Mouse (Mus musculus) liver, adult 2 months (tissue): ENCODE measurements around the gene Dag1. TPM values are rescaled to one million over a fixed set of nuclear protein-coding genes. Genes with fewer than 3 reads are reported as not detected.

ENCODE experiments used
- DNase-seq: peaks from one replicate; pipeline ENCODE4 v3.0.0-alpha.2; 2011; ENCODE audit warnings: low read depth, low spot score; ENCODE audit errors: extremely low read depth
- H3K27ac ChIP-seq: fragments of 200-500 bp; replicated peaks from 2 replicates; pipeline ENCODE4 v1.5.1; 2012; ENCODE audit warnings: low read depth, mild to moderate bottlenecking, control low read depth, inconsistent platforms, low read length; ENCODE audit not compliant: insufficient read depth
- H3K27me3 ChIP-seq: fragments of 200-500 bp; 2 replicates; pipeline ENCODE4 v1.6.1; 2012; ENCODE audit warnings: mild to moderate bottlenecking, moderate library complexity, low read length, inconsistent platforms; ENCODE audit not compliant: control insufficient read depth, insufficient read depth
- H3K36me3 ChIP-seq: fragments of 200-500 bp; 2 replicates; pipeline ENCODE4 v1.6.1; 2012; ENCODE audit warnings: low read length, inconsistent platforms; ENCODE audit not compliant: control insufficient read depth, insufficient read depth
- H3K4me1 ChIP-seq: fragments of 200-500 bp; 2 replicates; pipeline ENCODE4 v1.6.1; 2011; ENCODE audit warnings: low read length; ENCODE audit not compliant: control insufficient read depth, insufficient read depth
- H3K4me3 ChIP-seq: fragments of 200-500 bp; 2 replicates; pipeline ENCODE4 v1.5.1; 2011; ENCODE audit warnings: low read depth, mild to moderate bottlenecking, control low read depth, low read length, moderate library complexity; ENCODE audit not compliant: insufficient read depth
- H3K79me2 ChIP-seq: fragments of 200-500 bp; 2 replicates; pipeline ENCODE4 v1.6.1; 2012; ENCODE audit warnings: inconsistent platforms, mild to moderate bottlenecking, low read length, moderate library complexity; ENCODE audit not compliant: control insufficient read depth, insufficient read depth
- H3K9ac ChIP-seq: fragments of 200-500 bp; 2 replicates; pipeline ENCODE4 v1.6.1; 2012; ENCODE audit warnings: low read depth, mild to moderate bottlenecking, control low read depth, inconsistent platforms, low read length
- CTCF ChIP-seq: fragments of 200-500 bp; IDR thresholded peaks from 2 replicates; pipeline ENCODE4 v1.5.1; 2011; ENCODE audit warnings: low read depth, low read length, control low read depth
- POLR2A ChIP-seq: fragments of 200-500 bp; IDR thresholded peaks from 2 replicates; pipeline ENCODE4 v1.6.1; 2011; ENCODE audit warnings: low read length, control low read depth; ENCODE audit not compliant: insufficient read depth; ENCODE audit errors: extremely low read depth
- WGBS: fragments of 180-500 bp; shearing (Covaris S2); methylation state at CpG from one replicate; pipeline ENCODE4 v1.1.7; 2018; 5-methylcytosine and 5-hydroxymethylcytosine counted together
- polyA plus RNA-seq: library from polyadenylated mRNA; depleted of rRNA; stranded (reverse); fragments of >200 nt; gene quantifications from 2 replicates; pipeline ENCODE4 v1.2.3, GENCODE M21; 2012
- total RNA-seq: library from RNA; depleted of rRNA; stranded (reverse); fragments of >200 nt; gene quantifications from 2 replicates; pipeline ENCODE4 v1.2.3, GENCODE M21; 2014

The Dag1 gene
- total and polyA plus RNA-seq, 2 experiments: 20.7 to 24.9 TPM

DNA sequence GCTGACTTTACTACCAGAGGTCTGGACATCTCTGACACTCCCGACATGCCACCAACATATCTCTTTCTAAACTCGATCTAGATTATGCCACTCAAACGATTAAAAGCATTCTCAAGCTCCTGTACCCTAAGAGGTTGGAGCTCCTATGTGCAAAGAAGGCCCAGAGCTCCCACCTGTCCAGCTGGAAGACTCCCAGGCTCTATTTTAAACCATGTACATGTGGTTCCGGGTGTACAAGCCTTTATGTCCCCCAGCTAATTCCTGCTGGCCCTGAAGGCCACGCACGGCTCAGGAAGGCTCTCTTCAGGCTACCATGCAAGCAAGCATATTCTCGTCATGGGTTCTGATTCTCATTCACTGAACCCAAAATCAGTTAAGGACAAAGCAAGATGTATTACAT, 1.9 kb downstream of the Dag1 start:
- H3K36me3 ChIP-seq: no peaks in the 10 kb centered on the region
- peaks cover 14% of the 10 kb centered on the region for H3K4me1 ChIP-seq
- no peak overlapping the region for H3K27ac ChIP-seq
- no peak for DNase-seq
- no peak overlapping the region for H3K4me3 ChIP-seq
- WGBS: 61% methylated on average over 7 of the region's 7 CpGs
- H3K9ac ChIP-seq: no peak overlapping the region; the same call in 1 of the 2 replicates
- no peak for TF ChIP-seq CTCF
- TF ChIP-seq POLR2A: no peak
- H3K27me3 ChIP-seq: no peaks in the 10 kb centered on the region
- H3K79me2 ChIP-seq: peaks cover 40% of the 10 kb centered on the region

DNA sequence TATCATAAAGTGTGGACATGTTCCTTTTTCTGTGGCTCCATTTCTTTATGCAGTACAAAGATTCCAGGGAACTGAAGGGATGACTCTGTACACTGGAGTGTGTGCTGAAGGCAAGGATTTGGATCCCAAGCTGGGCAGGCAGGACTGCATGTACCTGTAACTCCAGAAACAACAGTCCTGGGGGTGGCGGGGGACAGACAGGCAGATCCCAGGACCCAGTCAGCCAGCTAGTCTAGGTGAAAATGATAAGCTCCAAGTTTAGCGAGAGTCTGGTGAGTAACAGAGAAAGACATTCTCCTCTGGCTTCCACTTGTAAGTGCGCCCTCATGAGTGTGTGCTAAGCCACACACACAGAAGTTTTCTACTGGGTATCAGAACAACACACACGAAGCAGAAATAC, 3.2 kb downstream of the Dag1 start:
- Histone ChIP-seq H3K4me1 (peaks cover 14% of the 10 kb centered on the region), H3K79me2 (peaks cover 46% of the 10 kb centered on the region), H3K4me3 (no peak overlapping the region), H3K9ac (no peak overlapping the region), H3K27ac (no peak overlapping the region), H3K36me3 (no peaks in the 10 kb centered on the region), H3K27me3 (no peaks in the 10 kb centered on the region)
- WGBS: 84% methylated on average over 4 of the region's 4 CpGs
- TF ChIP-seq POLR2A: no peak
- no peak for TF ChIP-seq CTCF
- no peak for DNase-seq

GRCm38 (mm10) chr9:108252766-108253165, 11.0 kb downstream of the Dag1 start:
- Histone ChIP-seq H3K27ac (no peak overlapping the region), H3K36me3 (peaks cover 13% of the 10 kb centered on the region), H3K79me2 (peaks cover 13% of the 10 kb centered on the region; the same call in 1 of the 2 replicates), H3K27me3 (no peaks in the 10 kb centered on the region), H3K4me3 (no peak overlapping the region), H3K9ac (no peak overlapping the region), H3K4me1 (no peaks in the 10 kb centered on the region)
- no peak for DNase-seq
- 82% methylated on average over 7 of the region's 7 CpGs for WGBS
- no peak for TF ChIP-seq POLR2A

DNA sequence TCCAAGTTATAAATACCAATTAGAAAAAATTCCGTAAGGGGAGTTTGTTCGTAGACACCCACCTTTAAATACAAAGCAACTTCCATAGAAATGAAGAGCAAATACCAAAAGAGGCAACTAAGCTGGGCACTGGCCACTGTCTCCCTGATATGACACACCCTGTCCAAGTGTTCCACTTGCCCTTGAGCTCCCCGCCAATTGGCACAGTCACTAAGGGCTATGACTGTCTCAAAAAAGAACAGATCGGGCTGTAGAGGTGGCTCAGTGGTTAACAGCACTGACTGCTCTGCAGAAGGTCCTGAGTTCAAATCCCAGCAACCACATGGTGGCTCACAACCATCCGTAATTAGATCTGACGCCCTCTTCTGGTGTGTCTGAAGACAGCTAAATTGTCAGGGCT, 11.9 kb downstream of the Dag1 start:
- H3K27ac ChIP-seq: no peak overlapping the region
- TF ChIP-seq CTCF (no peak), POLR2A (no peak)
- 86% methylated on average over 6 of the region's 6 CpGs for WGBS

GRCm38 (mm10) chr9:108248957-108249356, 14.8 kb downstream of the Dag1 start:
- Histone ChIP-seq H3K4me3 (no peak overlapping the region), H3K27me3 (no peaks in the 10 kb centered on the region), H3K79me2 (peaks cover 9% of the 10 kb centered on the region; the same call in 1 of the 2 replicates), H3K9ac (no peak overlapping the region), H3K27ac (no peak overlapping the region), H3K36me3 (peaks cover 23% of the 10 kb centered on the region), H3K4me1 (no peaks in the 10 kb centered on the region)
- 65% methylated on average over 5 of the region's 5 CpGs for WGBS
- TF ChIP-seq POLR2A (no peak), CTCF (no peak)
- DNase-seq: no peak

More for the DNA sequence above, 11.9 kb downstream of the Dag1 start:
- no peaks in the 10 kb centered on the region for H3K27me3 ChIP-seq
- H3K4me1 ChIP-seq: no peaks in the 10 kb centered on the region
- no peak overlapping the region for H3K9ac ChIP-seq
- H3K4me3 ChIP-seq: no peak overlapping the region
- no peak for DNase-seq
- peaks cover 13% of the 10 kb centered on the region for H3K36me3 ChIP-seq
- peaks cover 9% of the 10 kb centered on the region; the same call in 1 of the 2 replicates for H3K79me2 ChIP-seq

GRCm38 (mm10) chr9:108244984-108245383, 18.8 kb downstream of the Dag1 start:
- WGBS: 78% methylated on average over 3 of the region's 3 CpGs
- Histone ChIP-seq H3K4me1 (no peaks in the 10 kb centered on the region), H3K27ac (no peak overlapping the region), H3K4me3 (no peak overlapping the region), H3K36me3 (peaks cover 13% of the 10 kb centered on the region), H3K9ac (no peak overlapping the region), H3K79me2 (peaks cover 17% of the 10 kb centered on the region; the same call in 1 of the 2 replicates), H3K27me3 (no peaks in the 10 kb centered on the region)
- DNase-seq: peak; percentile 36
- TF ChIP-seq POLR2A: no peak
